Mouse (Mus musculus) cerebellum, adult 2 months (tissue): ENCODE results near the gene Ankrd33.

Source experiments
- CTCF ChIP-seq: fragments of 200-500 bp; IDR thresholded peaks from 2 replicates; pipeline ENCODE4 v1.5.1; 2011; ENCODE audit warnings: low read depth, mild to moderate bottlenecking, control low read depth, low read length, moderate library complexity, borderline replicate concordance; ENCODE audit not compliant: insufficient read depth
- POLR2A ChIP-seq: fragments of 200-500 bp; IDR thresholded peaks from 2 replicates; pipeline ENCODE4 v1.6.1; 2011; ENCODE audit warnings: low read length, control low read depth, borderline replicate concordance; ENCODE audit not compliant: insufficient read depth

DNA sequence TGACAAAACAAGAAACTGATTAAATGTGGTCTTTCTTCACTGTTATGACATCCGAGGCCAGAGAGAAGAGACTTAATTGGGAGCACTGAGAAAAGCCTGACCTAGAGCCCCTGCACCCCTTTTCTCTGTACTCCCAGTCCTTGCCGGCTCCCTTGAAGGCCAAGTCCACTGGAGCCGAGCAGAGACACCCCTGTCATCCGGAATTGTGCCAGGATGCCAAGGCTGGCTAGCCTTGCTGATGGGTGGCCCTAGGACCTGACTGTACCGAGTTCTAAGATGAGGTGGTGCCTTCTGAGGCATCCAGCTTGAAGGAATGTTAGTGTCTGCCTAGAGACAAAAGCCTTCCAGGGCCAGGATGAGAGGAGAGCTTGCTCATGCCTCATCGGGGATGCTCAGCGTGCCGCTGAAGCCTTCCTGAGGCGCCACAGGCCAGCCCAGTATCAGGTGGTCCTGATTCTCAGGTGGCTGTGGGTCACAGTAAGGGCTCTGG, 35.5 kb upstream of the Ankrd33 start:
- TF ChIP-seq POLR2A (no peak), CTCF (no peak)
